Comparison of ENCODE assay signal across 18 mouse cellular contexts in genomic region chr4:150414759-150415158, GRCm38 (mm10).
DNase-seq lines count a peak whose midpoint lies in the region; ATAC-seq and TF ChIP-seq lines count a peak whose summit lies in the region.
"Had no signal": no experiment of that assay in that cellular context is flagged by ENCODE, and none has a peak within 500 bp of the region (broad histone marks: within the 10 kb centered on the region; RNA-seq: fewer than 3 reads in every experiment).

No protein-coding gene starts in this region.

- peaks cover 20% of the 10 kb centered on the region for H3K79me2 ChIP-seq in liver, adult 2 months (ENCODE audit: control insufficient read depth, insufficient read depth, low read length)

- H3K27ac ChIP-seq in liver, adult 2 months (replicated peaks; ENCODE audit: insufficient read depth, low read depth, low read length), result peak overlapping the region; percentile 98
- H3K27ac ChIP-seq in kidney, embryonic 15.5 days, result peak overlapping the region; percentile 81
- H3K27ac ChIP-seq in liver, embryonic 11.5 days (ENCODE audit: low read depth, low read length), result no peak overlapping the region
- H3K27ac ChIP-seq in neural tube, embryonic 15.5 days (replicated peaks), result 0 out of 2 replicates have a peak overlapping the region, but pooled peaks have one; percentile 38
- H3K27ac ChIP-seq: embryonic facial prominence, embryonic 15.5 days; hindbrain, embryonic 14.5 days; limb, embryonic 10.5 days; stomach, postnatal 0 days had no signal

- peak overlapping the region; percentile 33; the same call in 1 of the 2 replicates for H3K4me3 ChIP-seq in liver, adult 2 months (ENCODE audit: insufficient read depth, low read depth, low read length)
- no peak overlapping the region for H3K4me3 ChIP-seq in kidney, embryonic 15.5 days (replicated peaks)
- no peak overlapping the region for H3K4me3 ChIP-seq in liver, embryonic 11.5 days (ENCODE audit: low read depth, low read length)
- no peak overlapping the region for H3K4me3 ChIP-seq in neural tube, embryonic 15.5 days (replicated peaks)
- H3K4me3 ChIP-seq: embryonic facial prominence, embryonic 15.5 days; limb, embryonic 10.5 days had no signal

- WGBS in liver, adult 2 months, result 26% methylated on average over 1 of the region's 1 CpGs
- 89% methylated on average over 1 of the region's 1 CpGs for WGBS in kidney, embryonic 15.5 days
- WGBS in liver, embryonic 11.5 days, result 85% methylated on average over 1 of the region's 1 CpGs
- 94% methylated on average over 1 of the region's 1 CpGs for WGBS in neural tube, embryonic 15.5 days

- peak; percentile 92 for DNase-seq in liver, adult 2 months (ENCODE audit: extremely low read depth, low read depth, low spot score)
- no peak for DNase-seq in liver
- DNase-seq in liver, embryonic 11.5 days (ENCODE audit: low spot score), result no peak
- DNase-seq in ovary, postnatal 36 days (ENCODE audit: low spot score), result no peak
- no peak for DNase-seq in cerebellum, adult 8-10 months
- DNase-seq: adrenal gland, postnatal 36 days; cerebellum, adult 18-20 months; cerebellum, postnatal 36 days; forebrain, postnatal 0 days; heart, postnatal 14 days; lung, adult 2 months had no signal

- H3K4me1 ChIP-seq in liver, adult 2 months (ENCODE audit: control insufficient read depth, insufficient read depth, low read length), result peaks cover 18% of the 10 kb centered on the region
- H3K4me1 ChIP-seq in kidney, embryonic 15.5 days, result peaks cover 30% of the 10 kb centered on the region
- peaks cover 15% of the 10 kb centered on the region for H3K4me1 ChIP-seq in liver, embryonic 11.5 days (replicated peaks; ENCODE audit: control insufficient read depth, insufficient read depth, low read length)
- peaks cover 20% of the 10 kb centered on the region for H3K4me1 ChIP-seq in neural tube, embryonic 15.5 days
- H3K4me1 ChIP-seq: limb, embryonic 10.5 days had no signal

- H3K27me3 ChIP-seq in liver, adult 2 months (ENCODE audit: control insufficient read depth, insufficient read depth, low read length), result no peaks in the 10 kb centered on the region
- H3K27me3 ChIP-seq in kidney, embryonic 15.5 days, result no peaks in the 10 kb centered on the region
- H3K27me3 ChIP-seq in liver, embryonic 11.5 days (replicated peaks; ENCODE audit: control insufficient read depth, insufficient read depth, low read length), result no peaks in the 10 kb centered on the region
- H3K27me3 ChIP-seq in neural tube, embryonic 15.5 days (replicated peaks), result no peaks in the 10 kb centered on the region
- H3K27me3 ChIP-seq: embryonic facial prominence, embryonic 15.5 days had no signal

- ATAC-seq in kidney, embryonic 15.5 days (replicated peaks; ENCODE audit: low FRiP score), result no peak
- ATAC-seq in liver, embryonic 11.5 days (replicated peaks; ENCODE audit: low FRiP score), result no peak
- no peak for ATAC-seq in neural tube, embryonic 15.5 days (ENCODE audit: low FRiP score)
- ATAC-seq: forebrain, postnatal 0 days had no signal

- no peaks in the 10 kb centered on the region for H3K9me3 ChIP-seq in kidney, embryonic 15.5 days (replicated peaks)
- no peaks in the 10 kb centered on the region for H3K9me3 ChIP-seq in liver, embryonic 11.5 days (ENCODE audit: control insufficient read depth, low read length)
- H3K9me3 ChIP-seq in neural tube, embryonic 15.5 days (replicated peaks), result no peaks in the 10 kb centered on the region
- H3K9me3 ChIP-seq: embryonic facial prominence, embryonic 15.5 days; limb, embryonic 10.5 days had no signal

- H3K4me2 ChIP-seq in kidney, embryonic 15.5 days, result no peak overlapping the region
- peak overlapping the region; percentile 20; the same call in 1 of the 2 replicates for H3K4me2 ChIP-seq in liver, embryonic 11.5 days
- H3K4me2 ChIP-seq in neural tube, embryonic 15.5 days, result no peak overlapping the region
- H3K4me2 ChIP-seq: embryonic facial prominence, embryonic 15.5 days; heart, embryonic 11.5 days; hindbrain, embryonic 14.5 days had no signal

- H3K9ac ChIP-seq in liver, adult 2 months (ENCODE audit: low read depth, low read length), result no peak overlapping the region
- H3K9ac ChIP-seq in kidney, embryonic 15.5 days, result no peak overlapping the region
- no peak overlapping the region for H3K9ac ChIP-seq in liver, embryonic 11.5 days (ENCODE audit: low read depth, low read length)
- H3K9ac ChIP-seq in neural tube, embryonic 15.5 days (replicated peaks), result no peak overlapping the region
- H3K9ac ChIP-seq: embryonic facial prominence, embryonic 15.5 days; forebrain, postnatal 0 days; hindbrain, embryonic 14.5 days had no signal

- no peak for TF ChIP-seq CTCF in liver, adult 2 months (IDR thresholded peaks at IDR 0.05; ENCODE audit: low read depth, low read length)

- no peaks in the 10 kb centered on the region for H3K36me3 ChIP-seq in liver, adult 2 months (ENCODE audit: control insufficient read depth, insufficient read depth, low read length)
- H3K36me3 ChIP-seq in kidney, embryonic 15.5 days, result peaks cover 23% of the 10 kb centered on the region
- peaks cover 4% of the 10 kb centered on the region for H3K36me3 ChIP-seq in liver, embryonic 11.5 days (ENCODE audit: control insufficient read depth, insufficient read depth, low read length)
- no peaks in the 10 kb centered on the region for H3K36me3 ChIP-seq in neural tube, embryonic 15.5 days

- TF ChIP-seq POLR2A in liver, adult 2 months (IDR thresholded peaks at IDR 0.05; ENCODE audit: extremely low read depth, insufficient read depth, low read length), result no peak
